Mouse (Mus musculus) layer of hippocampus, adult 8-10 months (tissue): ENCODE results near the gene Rab37. TPM values are rescaled to one million over a fixed set of nuclear protein-coding genes. Genes with fewer than 3 reads are reported as not detected.

ENCODE experiments used
- DNase-seq, 2 experiments: peaks; one replicate each; pipeline ENCODE4 v3.0.0; 2022; ENCODE audit warnings: low spot score in 2 of 2
- total RNA-seq, 4 experiments: library from RNA; stranded (reverse); gene quantifications; 2 replicates each; pipeline ENCODE4 v1.2.4; 2022

The Rab37 gene
- 1 to 10 TPM; 2.8 to 4.0 (median 3.9) TPM for total RNA-seq

- no peak for DNase-seq
Observed at GRCm38 (mm10) chr11:115091362-115091901, at the start of gene Rab37. TSS of gene Rab37 (plus strand) at chr11:115091431.

- no peak for DNase-seq
Observed at GRCm38 (mm10) chr11:115048259-115048658, 43.0 kb upstream of the Rab37 start, which contains the start of gene Cd300ld3. TSS of gene Cd300ld3 (minus strand) at chr11:115048409.

GRCm38 (mm10) chr11:115049282-115049895 lies 41.8 kb upstream of the Rab37 start:
- no peak for DNase-seq

GRCm38 (mm10) chr11:115052206-115052605 lies 39.0 kb upstream of the Rab37 start:
- DNase-seq, result no peak

GRCm38 (mm10) chr11:115052991-115053390 lies 38.2 kb upstream of the Rab37 start:
- no peak for DNase-seq

- no peak for DNase-seq
Observed at GRCm38 (mm10) chr11:115054537-115054936, 36.7 kb upstream of the Rab37 start.

GRCm38 (mm10) chr11:115058701-115059100 lies 32.5 kb upstream of the Rab37 start:
- DNase-seq, result no peak

GRCm38 (mm10) chr11:115059797-115060196 lies 31.4 kb upstream of the Rab37 start:
- no peak for DNase-seq

- DNase-seq, result no peak
Observed at GRCm38 (mm10) chr11:115062077-115062476, 29.2 kb upstream of the Rab37 start, which contains the start of gene Cd300e. TSS of gene Cd300e (minus strand) at chr11:115062177.

- DNase-seq, result no peak
Observed at GRCm38 (mm10) chr11:115066768-115067167, 24.5 kb upstream of the Rab37 start.

- DNase-seq, result no peak
Observed at GRCm38 (mm10) chr11:115071015-115071551, 20.1 kb upstream of the Rab37 start.

- DNase-seq, result no peak
Observed at GRCm38 (mm10) chr11:115071631-115072294, 19.5 kb upstream of the Rab37 start.

GRCm38 (mm10) chr11:115073002-115073401 lies 18.2 kb upstream of the Rab37 start:
- DNase-seq, result no peak

GRCm38 (mm10) chr11:115075407-115075806 lies 15.8 kb upstream of the Rab37 start:
- DNase-seq, result no peak

GRCm38 (mm10) chr11:115075859-115076258 lies 15.4 kb upstream of the Rab37 start:
- no peak for DNase-seq

GRCm38 (mm10) chr11:115077436-115077835 lies 13.8 kb upstream of the Rab37 start:
- DNase-seq, result no peak

- DNase-seq, result no peak
Observed at GRCm38 (mm10) chr11:115078680-115079079, 12.6 kb upstream of the Rab37 start.

GRCm38 (mm10) chr11:115080886-115081285 lies 10.3 kb upstream of the Rab37 start:
- peak; percentile 48 to 63 for DNase-seq

- no peak for DNase-seq
Observed at GRCm38 (mm10) chr11:115081373-115081772, 9.9 kb upstream of the Rab37 start.

- DNase-seq, result no peak
Observed at GRCm38 (mm10) chr11:115082196-115082595, 9.0 kb upstream of the Rab37 start.

- DNase-seq, result peak; percentile 36 to 80
Observed at GRCm38 (mm10) chr11:115083376-115084139, 7.7 kb upstream of the Rab37 start.

GRCm38 (mm10) chr11:115084595-115084994 lies 6.6 kb upstream of the Rab37 start:
- no peak for DNase-seq
